Mouse (Mus musculus) heart, embryonic 16.5 days (tissue): ENCODE data around the gene Ppif. TPM values are rescaled to one million over a fixed set of nuclear protein-coding genes. Genes with fewer than 3 reads are reported as not detected.

ENCODE experiments used
- ATAC-seq: fragments of 200-750 bp; cut with Nextera tagmentation; replicated peaks from 2 replicates; pipeline ENCODE4 v1.8.0; 2017; ENCODE audit warnings: moderate number of reproducible peaks; ENCODE audit not compliant: insufficient read depth, low FRiP score; ENCODE audit errors: extremely low read depth
- H3K27ac ChIP-seq: fragments of 300-500 bp; sonication (generic); 2 replicates; pipeline ENCODE4 v1.5.1; 2014; ENCODE audit warnings: mild to moderate bottlenecking, low read length, control low read depth, moderate library complexity
- H3K27me3 ChIP-seq: fragments of 300-500 bp; sonication (generic); 2 replicates; pipeline ENCODE4 v1.6.1; 2014; ENCODE audit warnings: low read length, mixed read lengths; ENCODE audit not compliant: control insufficient read depth, insufficient read depth
- H3K36me3 ChIP-seq: fragments of 300-500 bp; sonication (generic); 2 replicates; pipeline ENCODE4 v1.6.1; 2014; ENCODE audit not compliant: control insufficient read depth, insufficient read depth
- H3K4me1 ChIP-seq: fragments of 300-500 bp; sonication (generic); 2 replicates; pipeline ENCODE4 v1.6.1; 2014; ENCODE audit warnings: low read length, mixed read lengths; ENCODE audit not compliant: control insufficient read depth, insufficient read depth
- H3K4me2 ChIP-seq: fragments of 300-500 bp; sonication (generic); 2 replicates; pipeline ENCODE4 v1.6.1; 2014; ENCODE audit warnings: low read depth, mild to moderate bottlenecking, control low read depth, low read length
- H3K4me3 ChIP-seq: fragments of 300-500 bp; sonication (generic); 2 replicates; pipeline ENCODE4 v1.5.1; 2014; ENCODE audit warnings: mild to moderate bottlenecking, control low read depth, low read length
- H3K9ac ChIP-seq: fragments of 300-500 bp; sonication (generic); 2 replicates; pipeline ENCODE4 v1.6.1; 2014; ENCODE audit warnings: low read length, control low read depth
- H3K9me3 ChIP-seq: fragments of 300-500 bp; sonication (generic); replicated peaks from 2 replicates; pipeline ENCODE4 v1.6.1; 2016; ENCODE audit warnings: low read length; ENCODE audit not compliant: control insufficient read depth
- WGBS: fragments of 180-500 bp; shearing (Covaris S2); extraction: QIAGEN DNeasy Blood & Tissue Kit; methylation state at CpG from one replicate; pipeline ENCODE4 v1.1.7; 2014; 5-methylcytosine and 5-hydroxymethylcytosine counted together
- polyA plus RNA-seq: library from polyadenylated mRNA; unstranded; fragments of >200 nt; fragmentation: Nextera tagmentation; extraction: Ambion mirVana; gene quantifications from 2 replicates; pipeline ENCODE4 v1.2.1, GENCODE M21; 2015

The Ppif gene
- polyA plus RNA-seq, 1 experiment from 2014 or later = 121 TPM

DNA sequence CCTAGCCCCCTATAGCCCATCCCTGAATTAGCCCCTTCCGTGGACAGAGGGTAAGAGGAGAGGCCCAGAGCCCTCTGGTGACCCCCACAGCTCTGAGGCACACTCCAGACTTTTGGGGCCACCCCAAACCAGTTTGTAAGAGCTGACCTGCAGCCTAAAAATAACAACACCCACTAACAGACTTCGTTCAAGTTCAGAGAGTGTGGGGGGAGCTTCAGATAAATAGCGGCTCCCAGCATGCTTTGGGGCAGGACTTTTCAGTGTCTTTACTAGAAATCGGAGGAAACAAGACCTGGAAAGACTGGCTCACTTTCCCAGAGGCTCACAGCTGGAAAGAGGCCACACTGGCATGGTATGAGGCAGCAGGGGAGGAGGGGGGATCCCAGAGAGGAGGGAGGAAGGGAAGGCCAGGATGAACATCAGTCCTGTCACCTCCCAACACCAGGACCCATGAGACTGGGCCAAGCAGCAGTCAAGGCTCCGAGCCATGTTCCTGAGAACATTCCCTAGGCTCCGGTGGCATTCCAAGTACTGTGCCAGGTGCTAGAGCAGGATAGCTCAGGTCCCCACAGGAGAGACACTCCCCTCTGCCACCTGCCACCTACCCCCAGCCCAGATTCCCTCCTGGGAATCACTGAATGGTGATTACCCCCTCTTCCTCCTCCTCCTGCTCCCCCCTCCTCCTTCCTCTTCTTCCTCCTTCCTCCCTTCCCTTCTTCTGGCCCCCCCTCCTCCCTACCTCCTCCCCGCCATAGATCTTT lies 54.2 kb downstream of the Ppif start:
- no peak for ATAC-seq
- no peaks in the 10 kb centered on the region for H3K27me3 ChIP-seq
- H3K4me1 ChIP-seq = peaks cover 61% of the 10 kb centered on the region
- H3K27ac ChIP-seq = no peak overlapping the region; the same call in 1 of the 2 replicates
- H3K36me3 ChIP-seq = peaks cover 6% of the 10 kb centered on the region
- H3K9ac ChIP-seq = peak overlapping the region; percentile 19; the same call in 1 of the 2 replicates
- H3K4me2 ChIP-seq = no peak overlapping the region
- WGBS = 55% methylated on average over 7 of the region's 7 CpGs
- H3K9me3 ChIP-seq = no peaks in the 10 kb centered on the region
- no peak overlapping the region for H3K4me3 ChIP-seq

DNA sequence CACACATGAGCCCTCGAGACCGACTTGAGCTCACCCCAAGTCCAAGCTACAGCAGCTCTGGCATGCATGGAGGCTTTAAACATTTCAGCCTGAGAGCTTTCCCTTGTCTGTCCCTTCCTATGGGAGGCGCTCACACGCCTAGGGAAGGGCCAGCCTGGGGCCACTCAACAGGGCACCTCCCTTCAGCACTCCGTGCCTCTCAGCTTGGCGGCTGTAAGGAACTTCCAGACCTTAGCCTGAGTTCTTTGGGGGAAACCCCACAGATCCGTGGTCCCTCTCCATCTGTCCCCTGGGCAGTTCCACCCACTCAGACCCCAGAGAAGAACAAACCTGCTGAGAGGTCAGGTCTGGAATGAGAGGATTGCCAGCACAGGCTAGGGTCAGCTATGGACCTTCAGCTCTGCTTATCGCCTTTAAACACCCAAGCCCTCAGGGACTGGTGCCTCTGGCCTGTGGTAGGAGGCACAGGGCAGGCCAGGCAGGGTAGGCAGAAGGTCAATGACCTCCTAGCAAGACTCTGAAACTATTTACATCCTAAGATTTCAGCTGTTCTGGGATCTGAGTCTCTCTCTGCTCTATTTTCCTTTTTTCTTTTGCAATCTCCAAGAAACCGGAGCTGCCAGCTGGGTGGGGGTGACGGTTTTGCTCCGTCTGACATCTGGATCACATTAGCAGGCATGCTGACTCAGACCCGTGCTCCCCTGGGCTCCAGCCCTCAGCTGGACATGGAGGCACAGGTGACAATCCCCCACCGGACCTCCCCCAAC lies 55.4 kb downstream of the Ppif start:
- peaks cover 61% of the 10 kb centered on the region for H3K4me1 ChIP-seq
- H3K9me3 ChIP-seq = no peaks in the 10 kb centered on the region
- no peak overlapping the region for H3K4me3 ChIP-seq
- no peak overlapping the region for H3K9ac ChIP-seq
- no peak overlapping the region; the same call in 1 of the 2 replicates for H3K27ac ChIP-seq
- peaks cover 10% of the 10 kb centered on the region for H3K36me3 ChIP-seq
- H3K27me3 ChIP-seq = no peaks in the 10 kb centered on the region
- ATAC-seq = no peak
- WGBS = 43% methylated on average over 13 of the region's 13 CpGs
- H3K4me2 ChIP-seq = no peak overlapping the region

Other genes starting within 250 kb of the Ppif start
- gene Zmiz1, start 235.0 kb upstream of the Ppif start, polyA plus RNA-seq = 20.6 and 22.6 TPM in 2 replicates
- 19.5 and 25.5 TPM in 2 replicates for gene Zcchc24, start 74.9 kb downstream of the Ppif start, polyA plus RNA-seq
- gene Anxa11, start 148.0 kb downstream of the Ppif start, polyA plus RNA-seq = 33.9 and 38.1 TPM in 2 replicates
- gene Plac9a, start 208.9 kb downstream of the Ppif start, polyA plus RNA-seq = 0.38 and 0.40 TPM in 2 replicates
- 2.2 and 3.3 TPM in 2 replicates for gene Tmem254a, start 233.5 kb downstream of the Ppif start, polyA plus RNA-seq
- not detected in 2 replicates for gene Cphx1, start 244.2 kb downstream of the Ppif start, polyA plus RNA-seq